Mouse (Mus musculus): ENCODE measurements around the gene Zfp184. TPM values are rescaled to one million over a fixed set of nuclear protein-coding genes. Genes with fewer than 3 reads are reported as not detected.

Zfp184 gene
- polyA plus RNA-seq, 1 experiment: not detected

DNA sequence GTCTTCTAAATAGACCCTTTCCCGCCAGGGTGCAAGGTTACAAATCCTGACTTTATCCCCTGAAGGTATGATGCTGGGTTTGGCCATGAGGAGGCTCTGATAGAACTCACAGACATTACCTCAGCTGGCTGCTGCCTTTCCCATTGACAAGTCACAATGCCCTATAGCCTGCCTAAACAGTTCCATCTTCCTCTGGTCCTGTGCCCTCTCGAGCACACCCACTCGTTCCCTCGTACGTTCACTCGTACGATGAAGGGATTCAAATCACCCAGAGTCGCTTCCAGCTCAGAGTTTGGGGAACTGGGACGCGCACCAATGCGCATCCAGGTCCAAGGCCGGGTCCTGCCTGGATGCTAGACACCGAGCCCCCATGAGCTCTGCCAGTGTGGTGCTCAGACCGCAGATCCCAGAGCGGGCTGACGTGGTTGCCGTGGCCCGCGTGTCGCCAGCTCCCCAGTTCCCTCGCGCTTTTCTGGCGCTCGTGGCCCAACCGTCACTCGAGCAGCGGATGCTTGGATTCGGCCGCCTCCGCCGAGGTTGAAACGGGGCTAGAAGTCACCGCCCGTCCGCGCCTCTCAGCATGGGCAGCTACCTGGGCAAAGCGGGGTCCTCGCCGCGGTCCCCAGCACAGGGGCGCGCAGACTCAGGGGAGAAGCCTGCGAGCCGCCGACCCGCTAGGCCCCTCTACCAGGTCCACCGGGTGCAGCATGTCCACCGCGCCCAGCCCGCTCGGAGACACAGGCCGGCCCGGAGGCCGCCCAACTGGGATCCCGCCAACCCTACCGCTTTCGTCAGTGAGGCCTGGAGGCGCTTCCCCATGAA lies 36.3 kb downstream of the Zfp184 start, which contains the start of gene Pom121l2:
Pom121l2 (plus strand) TSS at position 214 of the 822 bp plus-strand sequence.
- TF ChIP-seq FLI1 (IDR thresholded peaks at IDR 0.05; ENCODE audit: low read length) (no peak), GATA1 (IDR thresholded peaks at IDR 0.05; ENCODE audit: borderline replicate concordance, low read length) (no peak)
- peaks cover 74% of the 10 kb centered on the region for H3K27me3 ChIP-seq (replicated peaks)
- H3K4me3 ChIP-seq (replicated peaks): peak within 1 kb of the TSS; percentile 87

DNA sequence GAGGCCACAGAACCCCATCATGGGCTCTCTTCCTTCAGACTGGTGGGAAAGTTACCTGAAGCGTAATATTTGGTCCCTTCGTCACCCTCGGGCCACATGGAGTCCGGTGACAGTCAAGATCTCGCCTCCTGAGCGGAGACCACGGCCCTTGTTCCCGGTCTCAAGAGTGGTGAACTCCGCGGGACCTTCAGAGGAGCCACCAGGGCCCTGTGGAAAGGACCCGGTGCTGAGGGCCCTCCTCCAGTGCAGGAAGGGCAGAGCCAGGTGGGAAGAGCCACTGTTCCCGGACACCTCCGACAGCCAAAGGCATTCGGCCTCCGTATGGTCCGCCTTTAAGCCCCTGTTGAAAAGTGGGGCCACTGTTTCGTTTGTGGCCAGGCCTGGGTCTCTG lies 36.9 kb downstream of the Zfp184 start:
- Histone ChIP-seq H3K9me3 (peaks cover 5% of the 10 kb centered on the region; the same call in 1 of the 2 replicates), H3K27me3 (replicated peaks) (peaks cover 80% of the 10 kb centered on the region), H3K4me3 (replicated peaks) (peak overlapping the region; percentile 87), H3K4me1 (peaks cover 19% of the 10 kb centered on the region), H3K36me3 (replicated peaks; ENCODE audit: low read length) (no peaks in the 10 kb centered on the region)
- no peak for TF ChIP-seq FLI1 (IDR thresholded peaks at IDR 0.05; ENCODE audit: low read length)
- no peak for TF ChIP-seq GATA1 (IDR thresholded peaks at IDR 0.05; ENCODE audit: borderline replicate concordance, low read length)

More for the DNA sequence above, 36.3 kb downstream of the Zfp184 start, which contains the start of gene Pom121l2:
- Histone ChIP-seq H3K4me1 (peaks cover 22% of the 10 kb centered on the region), H3K9me3 (peaks cover 5% of the 10 kb centered on the region; the same call in 1 of the 2 replicates), H3K36me3 (replicated peaks; ENCODE audit: low read length) (no peaks in the 10 kb centered on the region)

DNA sequence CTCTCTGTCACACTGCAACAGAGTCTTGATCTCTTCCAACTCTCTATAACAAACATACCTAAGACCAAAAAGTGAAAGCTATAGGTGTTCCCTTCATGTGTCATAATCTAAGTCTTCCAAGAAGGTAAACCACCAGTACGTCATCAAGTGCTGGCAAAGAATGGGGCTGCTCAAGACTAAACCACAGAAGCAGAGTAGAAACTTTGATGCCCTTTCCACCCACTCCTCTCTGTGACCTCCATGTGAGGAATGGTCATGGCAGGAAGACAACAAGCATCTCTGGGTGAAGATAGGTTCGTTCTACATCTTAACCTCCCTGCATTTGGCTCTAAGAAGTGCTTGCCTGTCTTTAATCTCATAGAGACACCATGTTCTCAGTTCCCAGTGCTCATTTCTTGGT lies 39.6 kb downstream of the Zfp184 start:
- Histone ChIP-seq H3K4me1 (peaks cover 19% of the 10 kb centered on the region), H3K36me3 (replicated peaks; ENCODE audit: low read length) (no peaks in the 10 kb centered on the region), H3K27me3 (replicated peaks) (peaks cover 76% of the 10 kb centered on the region), H3K4me3 (replicated peaks) (no peak overlapping the region), H3K9me3 (peaks cover 5% of the 10 kb centered on the region; the same call in 1 of the 2 replicates)
- no peak for TF ChIP-seq GATA1 (IDR thresholded peaks at IDR 0.05; ENCODE audit: borderline replicate concordance, low read length)
- TF ChIP-seq FLI1 (IDR thresholded peaks at IDR 0.05; ENCODE audit: low read length): no peak

DNA sequence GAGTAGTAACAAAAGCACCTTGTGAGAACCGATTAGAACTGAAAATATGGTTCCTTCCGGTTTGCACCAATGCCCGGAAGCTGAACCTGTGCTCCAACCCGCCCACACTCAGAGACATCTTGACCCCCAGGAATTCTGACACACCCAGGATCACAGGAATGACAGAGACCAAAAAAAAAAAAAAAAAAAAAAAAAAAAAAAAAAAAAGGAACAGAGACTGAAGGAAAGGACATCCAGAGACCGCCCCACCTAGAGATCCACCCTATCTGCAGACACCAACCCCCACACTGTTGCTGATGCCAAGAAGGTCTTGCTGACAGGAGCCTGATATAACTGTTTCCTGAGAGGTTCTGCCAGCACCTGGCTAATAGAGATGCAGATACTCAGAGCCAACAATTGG lies 47.7 kb downstream of the Zfp184 start:
- Histone ChIP-seq H3K4me1 (peaks cover 32% of the 10 kb centered on the region), H3K27me3 (replicated peaks) (peaks cover 45% of the 10 kb centered on the region), H3K36me3 (replicated peaks; ENCODE audit: low read length) (no peaks in the 10 kb centered on the region), H3K9me3 (peaks cover 14% of the 10 kb centered on the region), H3K4me3 (replicated peaks) (no peak overlapping the region)
- no peak for TF ChIP-seq GATA1 (IDR thresholded peaks at IDR 0.05; ENCODE audit: borderline replicate concordance, low read length)
- TF ChIP-seq FLI1 (IDR thresholded peaks at IDR 0.05; ENCODE audit: low read length): peak; percentile 21; the same call in 1 of the 2 replicates

DNA sequence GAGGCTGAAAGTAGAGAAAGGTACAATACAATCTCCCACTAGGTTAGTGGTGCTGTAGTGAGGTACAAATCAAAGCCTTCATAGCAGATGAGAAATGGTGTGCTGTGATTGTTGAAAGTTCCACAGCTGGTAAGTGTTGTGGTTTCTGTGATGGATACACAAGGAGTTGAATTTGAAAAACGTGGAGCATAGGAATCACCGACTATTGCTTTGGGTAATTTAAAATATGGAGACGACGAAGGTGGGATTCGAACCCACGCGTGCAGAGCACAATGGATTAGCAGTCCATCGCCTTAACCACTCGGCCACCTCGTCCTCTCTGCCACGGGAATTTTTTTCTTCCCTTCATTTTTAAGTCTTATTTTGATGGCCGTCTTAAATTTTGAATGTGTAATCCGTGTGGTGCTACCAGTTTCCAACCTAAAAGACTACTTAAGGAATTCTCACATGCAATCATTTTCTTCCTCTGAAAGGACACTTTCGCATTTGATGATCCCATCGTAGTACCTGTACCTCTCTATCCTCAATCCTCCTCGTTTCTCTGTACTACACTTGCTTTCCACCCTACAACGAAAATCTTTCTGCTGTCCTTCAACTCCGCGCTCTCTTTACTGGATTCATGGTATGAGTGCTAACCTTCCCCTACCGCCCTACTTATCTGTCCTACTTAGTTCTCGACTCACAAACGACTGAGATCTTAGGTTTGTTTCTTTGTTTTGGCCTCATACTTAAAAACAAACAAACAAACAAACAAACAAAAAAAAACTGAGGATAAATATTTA lies 49.3 kb downstream of the Zfp184 start:
- Histone ChIP-seq H3K9me3 (peaks cover 14% of the 10 kb centered on the region), H3K36me3 (replicated peaks; ENCODE audit: low read length) (no peaks in the 10 kb centered on the region), H3K27me3 (replicated peaks) (peaks cover 55% of the 10 kb centered on the region), H3K4me1 (peaks cover 34% of the 10 kb centered on the region), H3K4me3 (replicated peaks) (peak overlapping the region; percentile 86)
- TF ChIP-seq FLI1 (IDR thresholded peaks at IDR 0.05; ENCODE audit: low read length) (no peak), GATA1 (IDR thresholded peaks at IDR 0.05; ENCODE audit: borderline replicate concordance, low read length) (no peak)

DNA sequence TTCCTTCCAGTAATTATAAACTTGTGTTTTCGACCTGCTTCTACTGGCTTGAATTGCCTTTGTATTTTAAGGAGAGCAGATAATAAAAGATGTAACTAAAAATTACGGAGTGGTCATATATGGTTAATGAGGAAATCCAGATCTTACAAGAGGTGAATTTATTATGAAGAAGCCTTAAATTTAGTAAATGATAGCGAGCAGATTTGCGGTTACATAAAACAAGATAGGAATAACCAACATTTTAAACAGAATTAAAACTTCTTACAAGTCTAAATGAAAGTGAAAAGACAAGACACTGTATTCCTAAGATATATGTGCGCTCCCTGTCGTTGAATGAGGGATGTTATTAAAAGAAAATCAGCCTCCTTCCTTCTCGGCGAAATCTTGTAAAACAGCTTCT lies 50.0 kb downstream of the Zfp184 start:
- no peaks in the 10 kb centered on the region for H3K36me3 ChIP-seq (replicated peaks; ENCODE audit: low read length)
- TF ChIP-seq FLI1 (IDR thresholded peaks at IDR 0.05; ENCODE audit: low read length) (no peak), GATA1 (IDR thresholded peaks at IDR 0.05; ENCODE audit: borderline replicate concordance, low read length) (no peak)
- peaks cover 34% of the 10 kb centered on the region for H3K4me1 ChIP-seq
- peaks cover 56% of the 10 kb centered on the region for H3K27me3 ChIP-seq (replicated peaks)
- H3K4me3 ChIP-seq (replicated peaks): peak overlapping the region; percentile 92
- peaks cover 14% of the 10 kb centered on the region for H3K9me3 ChIP-seq

DNA sequence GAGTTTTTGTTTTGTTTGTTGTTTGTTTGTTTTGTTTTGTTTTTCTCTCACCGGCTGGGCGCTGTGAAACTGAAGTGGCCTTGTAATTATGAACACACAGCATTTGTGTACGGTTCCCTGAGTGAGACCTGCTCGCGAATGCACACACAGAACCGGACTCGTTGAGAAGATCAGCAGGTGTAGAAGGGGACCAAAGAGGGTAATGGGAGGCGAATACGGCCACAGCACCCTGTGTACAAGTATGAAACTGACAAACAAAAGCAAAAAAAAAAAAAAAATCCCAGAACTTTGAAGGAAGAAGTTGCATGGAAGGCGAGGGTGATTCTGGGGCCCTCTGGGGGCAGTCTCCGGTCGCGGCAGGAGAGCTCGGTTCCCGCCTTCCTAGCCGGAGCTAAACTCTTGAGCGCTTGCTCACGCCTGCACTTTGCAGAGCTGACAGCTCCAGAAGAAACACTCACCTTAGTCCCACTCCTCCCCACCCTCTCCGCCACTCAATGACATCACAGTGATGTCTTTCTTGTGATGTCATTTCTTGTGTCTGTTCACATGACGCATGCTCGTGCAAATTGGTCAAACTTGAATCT lies 50.5 kb downstream of the Zfp184 start:
- Histone ChIP-seq H3K27me3 (replicated peaks) (peaks cover 54% of the 10 kb centered on the region), H3K36me3 (replicated peaks; ENCODE audit: low read length) (no peaks in the 10 kb centered on the region), H3K4me3 (replicated peaks) (peak overlapping the region; percentile 92), H3K9me3 (peaks cover 14% of the 10 kb centered on the region), H3K4me1 (peaks cover 37% of the 10 kb centered on the region)
- TF ChIP-seq GATA1 (IDR thresholded peaks at IDR 0.05; ENCODE audit: borderline replicate concordance, low read length): no peak
- TF ChIP-seq FLI1 (IDR thresholded peaks at IDR 0.05; ENCODE audit: low read length): no peak

DNA sequence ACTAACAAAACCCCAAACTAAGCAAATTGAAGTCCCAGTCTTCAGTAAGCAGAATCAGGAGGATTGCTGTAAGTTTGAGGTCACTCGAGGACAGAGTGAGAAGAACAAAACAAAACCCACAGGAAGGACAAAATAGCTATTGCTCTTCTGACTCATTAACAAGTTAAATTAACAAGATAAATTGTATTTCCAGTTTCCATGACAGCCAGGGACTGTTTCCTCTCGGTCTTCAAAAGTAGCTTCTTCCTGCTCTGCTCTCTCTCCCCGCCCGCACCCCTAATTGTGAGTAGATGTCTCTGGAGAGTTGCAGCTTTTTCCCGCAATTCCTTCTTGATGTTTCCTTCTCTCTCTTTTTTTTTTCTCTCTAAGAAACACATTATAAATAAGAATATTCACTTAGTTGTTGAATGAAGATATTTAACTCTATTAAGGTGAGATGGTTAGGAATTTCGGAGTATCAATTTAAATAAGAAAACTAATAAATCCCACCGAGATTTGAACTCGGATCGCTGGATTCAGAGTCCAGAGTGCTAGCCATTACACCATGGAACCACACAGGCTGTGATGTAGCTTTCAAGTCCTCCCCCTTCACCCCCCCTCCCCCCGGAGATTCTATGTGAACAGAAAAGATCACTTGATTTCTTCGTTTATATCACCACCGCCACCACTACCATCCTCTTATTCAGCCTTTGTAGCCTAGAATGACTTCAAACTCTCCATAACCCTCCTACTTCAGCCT lies 51.4 kb downstream of the Zfp184 start:
- Histone ChIP-seq H3K27me3 (replicated peaks) (peaks cover 54% of the 10 kb centered on the region), H3K4me3 (replicated peaks) (peak overlapping the region; percentile 92), H3K4me1 (peaks cover 45% of the 10 kb centered on the region), H3K36me3 (replicated peaks; ENCODE audit: low read length) (no peaks in the 10 kb centered on the region), H3K9me3 (peaks cover 6% of the 10 kb centered on the region)
- TF ChIP-seq FLI1 (IDR thresholded peaks at IDR 0.05; ENCODE audit: low read length): no peak
- TF ChIP-seq GATA1 (IDR thresholded peaks at IDR 0.05; ENCODE audit: borderline replicate concordance, low read length): no peak

DNA sequence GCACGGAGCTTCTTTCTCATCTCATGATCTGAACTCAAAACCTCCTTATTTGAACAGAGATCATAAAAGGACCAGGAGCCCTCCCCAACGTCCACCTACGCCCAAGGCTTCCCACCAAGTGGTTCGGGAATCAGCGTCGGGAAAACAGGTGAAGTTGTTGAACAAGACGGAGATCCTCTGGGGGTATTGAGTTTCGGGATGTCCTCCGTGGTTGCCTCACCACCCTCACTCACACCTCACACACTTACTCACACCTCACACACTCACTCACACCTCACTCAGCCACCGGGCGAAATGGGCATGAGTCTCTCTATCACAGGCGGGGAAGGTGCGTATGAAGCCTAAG lies 51.9 kb downstream of the Zfp184 start:
- Histone ChIP-seq H3K4me3 (replicated peaks) (peak overlapping the region; percentile 92), H3K4me1 (peaks cover 50% of the 10 kb centered on the region), H3K27me3 (replicated peaks) (peaks cover 48% of the 10 kb centered on the region), H3K9me3 (peaks cover under 1% of the 10 kb centered on the region), H3K36me3 (replicated peaks; ENCODE audit: low read length) (no peaks in the 10 kb centered on the region)
- TF ChIP-seq GATA1 (IDR thresholded peaks at IDR 0.05; ENCODE audit: borderline replicate concordance, low read length) (no peak), FLI1 (IDR thresholded peaks at IDR 0.05; ENCODE audit: low read length) (no peak)
